Mouse (Mus musculus) neural tube, embryonic 15.5 days (tissue): ENCODE measurements around the gene Mroh2a. TPM values are rescaled to one million over a fixed set of nuclear protein-coding genes. Genes with fewer than 3 reads are reported as not detected.

Source experiments
- ATAC-seq: fragments of 200-750 bp; cut with Nextera tagmentation; 2 replicates; pipeline ENCODE4 v1.8.0; 2017; ENCODE audit warnings: mild to moderate bottlenecking, moderate TSS enrichment, moderate library complexity; ENCODE audit not compliant: low FRiP score
- H3K27ac ChIP-seq: fragments of 300-500 bp; sonication (generic); replicated peaks from 2 replicates; pipeline ENCODE4 v1.5.1; 2015; ENCODE audit warnings: mild to moderate bottlenecking, inconsistent platforms
- H3K27me3 ChIP-seq: fragments of 300-500 bp; sonication (generic); replicated peaks from 2 replicates; pipeline ENCODE4 v1.6.1; 2015; ENCODE audit warnings: inconsistent platforms
- H3K36me3 ChIP-seq: fragments of 300-500 bp; sonication (generic); 2 replicates; pipeline ENCODE4 v1.6.1; 2015; ENCODE audit warnings: inconsistent platforms
- H3K4me1 ChIP-seq: fragments of 300-500 bp; sonication (generic); 2 replicates; pipeline ENCODE4 v1.6.1; 2015; ENCODE audit warnings: inconsistent platforms
- H3K4me2 ChIP-seq: fragments of 300-500 bp; sonication (generic); 2 replicates; pipeline ENCODE4 v1.6.1; 2015; ENCODE audit warnings: inconsistent platforms, mild to moderate bottlenecking, moderate library complexity
- H3K4me3 ChIP-seq: fragments of 300-500 bp; sonication (generic); replicated peaks from 2 replicates; pipeline ENCODE4 v1.5.1; 2015; ENCODE audit warnings: mild to moderate bottlenecking, inconsistent platforms
- H3K9ac ChIP-seq: fragments of 300-500 bp; sonication (generic); replicated peaks from 2 replicates; pipeline ENCODE4 v1.6.1; 2015; ENCODE audit warnings: mild to moderate bottlenecking, inconsistent platforms
- H3K9me3 ChIP-seq: fragments of 300-500 bp; sonication (generic); replicated peaks from 2 replicates; pipeline ENCODE4 v1.6.1; 2016; ENCODE audit warnings: inconsistent platforms
- WGBS: fragments of 180-500 bp; shearing (Covaris S2); methylation state at CpG from one replicate; pipeline ENCODE4 v1.1.7; 2015; ENCODE audit warnings: mixed read lengths; 5-methylcytosine and 5-hydroxymethylcytosine counted together
- polyA plus RNA-seq: library from polyadenylated mRNA; unstranded; fragments of >200 nt; fragmentation: Nextera tagmentation; extraction: Ambion mirVana; gene quantifications from 2 replicates; pipeline ENCODE4 v1.2.1, GENCODE M21; 2015

Mroh2a gene
- polyA plus RNA-seq, 1 experiment from 2014 or later: 0.69 TPM

- Histone ChIP-seq H3K4me1 (no peaks in the 10 kb centered on the region), H3K4me3 (no peak overlapping the region), H3K27ac (no peak overlapping the region), H3K4me2 (no peak overlapping the region), H3K9me3 (peaks cover 53% of the 10 kb centered on the region), H3K27me3 (0 out of 2 replicates have a peak, but pooled peaks cover 4% of the 10 kb centered on the region), H3K9ac (no peak overlapping the region), H3K36me3 (no peaks in the 10 kb centered on the region)
- ATAC-seq: no peak
- 80% methylated on average over 15 of the region's 15 CpGs for WGBS
Observed at GRCm38 (mm10) chr1:88283376-88284227, 56.8 kb downstream of the Mroh2a start.

DNA sequence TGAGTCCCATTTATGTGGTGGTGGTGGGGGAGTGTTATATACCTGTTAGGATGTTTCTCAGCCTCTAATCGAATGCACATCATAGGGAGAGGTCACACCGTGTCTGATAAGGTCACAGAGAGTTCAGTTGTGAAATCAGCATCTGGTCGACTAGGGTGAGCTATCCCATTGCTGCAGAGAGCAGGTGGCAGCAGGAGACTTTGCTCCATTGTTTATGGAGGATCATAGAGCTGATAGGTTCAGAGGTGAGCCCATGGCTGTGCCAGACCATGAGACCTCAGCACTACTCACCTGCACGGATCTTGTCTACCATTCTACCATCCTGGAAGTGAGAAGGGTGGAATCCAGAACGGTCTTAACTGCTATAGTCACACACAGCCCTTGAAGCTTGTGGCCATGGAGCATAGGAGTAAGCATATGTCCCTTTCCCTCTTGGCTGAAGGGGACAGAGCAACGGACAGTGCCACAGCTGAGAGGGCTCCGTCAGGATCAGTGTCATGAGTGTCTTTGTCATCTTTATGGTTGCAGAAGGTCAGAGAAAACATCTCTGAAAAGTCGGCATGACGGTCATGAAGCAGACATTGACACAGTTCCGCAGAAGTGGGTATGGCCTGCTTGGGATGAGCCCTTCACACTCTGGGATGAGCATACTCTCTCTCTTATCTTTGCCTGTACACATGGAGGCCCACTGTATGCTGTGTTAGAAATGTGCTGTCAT is 57.6 kb downstream of the Mroh2a start:
- no peak overlapping the region for H3K27ac ChIP-seq
- peaks cover 55% of the 10 kb centered on the region for H3K9me3 ChIP-seq
- H3K36me3 ChIP-seq: no peaks in the 10 kb centered on the region
- no peaks in the 10 kb centered on the region for H3K4me1 ChIP-seq
- WGBS: 61% methylated on average over 10 of the region's 10 CpGs
- H3K27me3 ChIP-seq: 0 out of 2 replicates have a peak, but pooled peaks cover 2% of the 10 kb centered on the region
- ATAC-seq: no peak
- H3K4me3 ChIP-seq: no peak overlapping the region
- H3K4me2 ChIP-seq: no peak overlapping the region
- H3K9ac ChIP-seq: no peak overlapping the region

- Histone ChIP-seq H3K4me3 (no peak overlapping the region), H3K9me3 (peaks cover 55% of the 10 kb centered on the region), H3K4me1 (no peaks in the 10 kb centered on the region), H3K27me3 (no peaks in the 10 kb centered on the region), H3K27ac (no peak overlapping the region), H3K36me3 (no peaks in the 10 kb centered on the region), H3K4me2 (no peak overlapping the region), H3K9ac (no peak overlapping the region)
- 67% methylated on average over 7 of the region's 7 CpGs for WGBS
- ATAC-seq: no peak
Observed at GRCm38 (mm10) chr1:88284946-88285320, 58.1 kb downstream of the Mroh2a start.

GRCm38 (mm10) chr1:88285652-88286051 is 58.9 kb downstream of the Mroh2a start:
- Histone ChIP-seq H3K9me3 (peaks cover 62% of the 10 kb centered on the region), H3K9ac (no peak overlapping the region), H3K27ac (no peak overlapping the region), H3K4me1 (no peaks in the 10 kb centered on the region), H3K4me2 (no peak overlapping the region), H3K4me3 (no peak overlapping the region), H3K27me3 (no peaks in the 10 kb centered on the region), H3K36me3 (no peaks in the 10 kb centered on the region)
- WGBS: 71% methylated on average over 5 of the region's 5 CpGs
- no peak for ATAC-seq

- no peaks in the 10 kb centered on the region for H3K4me1 ChIP-seq
- H3K27me3 ChIP-seq: no peaks in the 10 kb centered on the region
- H3K9ac ChIP-seq: no peak overlapping the region
- peaks cover 63% of the 10 kb centered on the region for H3K9me3 ChIP-seq
- H3K4me2 ChIP-seq: no peak overlapping the region
- WGBS: 83% methylated on average over 15 of the region's 15 CpGs
- ATAC-seq: no peak
- no peak overlapping the region for H3K27ac ChIP-seq
- no peak overlapping the region for H3K4me3 ChIP-seq
- H3K36me3 ChIP-seq: no peaks in the 10 kb centered on the region
Observed at GRCm38 (mm10) chr1:88286136-88286845, 59.5 kb downstream of the Mroh2a start.

DNA sequence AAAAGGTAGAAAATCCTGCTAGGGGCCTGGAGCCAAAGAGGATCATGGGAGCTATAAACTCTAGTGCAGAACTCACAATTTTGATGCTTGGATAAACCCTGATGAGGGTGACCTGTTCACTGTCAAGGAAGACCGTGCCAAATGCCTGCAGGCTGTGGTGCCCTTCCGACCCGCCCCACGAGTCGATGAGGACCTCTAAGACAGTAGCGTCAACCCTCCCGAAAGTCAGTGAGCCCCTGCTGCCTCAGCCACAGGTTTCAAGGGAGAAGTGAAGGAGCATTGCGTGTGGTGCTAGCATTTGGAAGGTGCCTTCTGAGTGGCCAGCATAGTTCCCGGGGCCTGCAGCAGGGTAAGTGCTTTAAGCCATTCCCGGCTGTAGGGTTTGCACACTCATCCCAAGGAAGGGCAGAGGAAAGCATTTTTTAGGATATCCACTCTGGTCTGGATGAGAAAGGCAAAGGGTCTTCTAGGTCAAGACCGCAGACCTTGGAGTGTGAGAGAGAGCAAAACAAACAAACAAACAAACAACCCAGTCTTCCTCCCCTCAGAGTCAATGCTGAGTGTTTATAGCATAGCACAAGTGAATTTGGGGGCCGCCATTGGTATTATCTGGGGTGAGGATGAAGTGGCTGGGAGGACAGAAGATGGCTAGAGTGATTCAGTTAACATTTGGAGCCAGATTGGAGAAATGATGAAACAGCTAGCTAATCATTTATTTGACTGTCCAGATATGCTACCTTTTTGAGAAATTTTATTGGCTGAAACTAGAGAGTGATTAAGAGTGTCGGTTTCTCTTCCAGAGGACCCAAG is 60.3 kb downstream of the Mroh2a start:
- no peak for ATAC-seq
- Histone ChIP-seq H3K27ac (no peak overlapping the region), H3K9ac (no peak overlapping the region), H3K4me3 (no peak overlapping the region), H3K36me3 (no peaks in the 10 kb centered on the region), H3K4me1 (no peaks in the 10 kb centered on the region), H3K4me2 (no peak overlapping the region), H3K9me3 (peaks cover 66% of the 10 kb centered on the region), H3K27me3 (no peaks in the 10 kb centered on the region)
- 74% methylated on average over 13 of the region's 13 CpGs for WGBS

- H3K9ac ChIP-seq: no peak overlapping the region
- H3K27me3 ChIP-seq: no peaks in the 10 kb centered on the region
- H3K27ac ChIP-seq: no peak overlapping the region
- H3K9me3 ChIP-seq: peaks cover 68% of the 10 kb centered on the region
- 43% methylated on average over 5 of the region's 5 CpGs for WGBS
- no peak for ATAC-seq
- H3K4me1 ChIP-seq: no peaks in the 10 kb centered on the region
- no peak overlapping the region for H3K4me2 ChIP-seq
- H3K36me3 ChIP-seq: no peaks in the 10 kb centered on the region
- H3K4me3 ChIP-seq: no peak overlapping the region
Observed at GRCm38 (mm10) chr1:88287697-88287980, 60.9 kb downstream of the Mroh2a start.

DNA sequence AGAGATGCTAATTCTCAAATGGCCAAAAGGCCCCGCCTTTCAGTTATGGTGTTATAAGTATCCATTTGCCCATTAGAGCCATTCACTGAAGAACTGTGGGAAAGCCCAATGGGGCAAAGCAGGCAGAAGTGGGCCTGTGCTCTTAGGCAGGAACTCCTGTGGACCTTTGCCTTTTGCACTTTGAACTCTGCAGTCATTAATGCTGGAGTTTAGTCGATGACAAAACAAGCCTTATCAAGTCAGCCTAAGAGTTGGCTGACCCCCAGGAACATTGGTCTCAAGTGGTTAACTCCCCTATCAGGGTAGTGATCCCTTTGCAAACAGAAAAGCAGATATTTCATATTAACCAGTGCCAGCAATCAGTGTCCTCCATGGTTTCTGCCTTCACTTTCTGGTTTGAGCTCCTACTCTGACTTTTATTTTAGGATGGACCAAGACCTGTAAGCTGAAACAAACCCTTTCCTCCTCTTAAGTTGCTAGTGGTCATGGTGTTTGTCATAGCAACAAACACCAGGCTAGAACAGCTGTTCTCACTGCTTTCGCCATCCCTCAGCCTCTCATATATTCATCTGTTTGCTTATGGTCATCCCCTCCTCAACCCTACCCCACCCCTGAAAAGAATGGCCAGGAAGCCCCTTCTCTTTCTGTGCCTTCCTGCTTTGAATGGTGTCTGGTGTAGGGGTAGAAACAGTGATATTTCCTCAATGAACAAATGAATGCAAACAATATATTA is 61.4 kb downstream of the Mroh2a start:
- 44% methylated on average over 3 of the region's 3 CpGs for WGBS
- no peak overlapping the region for H3K4me2 ChIP-seq
- H3K27ac ChIP-seq: no peak overlapping the region
- H3K27me3 ChIP-seq: no peaks in the 10 kb centered on the region
- H3K4me1 ChIP-seq: no peaks in the 10 kb centered on the region
- H3K9me3 ChIP-seq: peaks cover 62% of the 10 kb centered on the region
- H3K9ac ChIP-seq: no peak overlapping the region
- no peak overlapping the region for H3K4me3 ChIP-seq
- no peaks in the 10 kb centered on the region for H3K36me3 ChIP-seq
- no peak for ATAC-seq

DNA sequence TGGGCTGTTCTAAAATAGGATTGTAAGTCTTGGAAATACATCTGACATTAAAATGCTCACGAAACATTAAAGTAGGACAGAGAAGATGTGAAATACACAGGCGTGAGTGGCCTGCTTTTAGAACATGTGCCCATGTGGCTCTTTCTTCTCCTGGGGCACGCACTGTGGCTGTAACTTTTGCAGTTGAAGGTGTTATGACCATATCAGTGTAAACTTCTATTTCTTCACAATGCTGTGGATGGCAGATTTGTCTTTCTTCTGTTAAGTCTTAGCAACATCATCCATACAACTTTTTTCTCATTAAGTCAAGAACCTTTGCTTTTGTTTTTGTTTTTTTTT is 62.0 kb downstream of the Mroh2a start:
- peaks cover 57% of the 10 kb centered on the region for H3K9me3 ChIP-seq
- no peak overlapping the region for H3K9ac ChIP-seq
- H3K27me3 ChIP-seq: no peaks in the 10 kb centered on the region
- H3K36me3 ChIP-seq: no peaks in the 10 kb centered on the region
- H3K4me3 ChIP-seq: no peak overlapping the region
- H3K4me1 ChIP-seq: no peaks in the 10 kb centered on the region
- H3K27ac ChIP-seq: no peak overlapping the region
- no peak for ATAC-seq
- 76% methylated on average over 3 of the region's 3 CpGs for WGBS
- H3K4me2 ChIP-seq: no peak overlapping the region

DNA sequence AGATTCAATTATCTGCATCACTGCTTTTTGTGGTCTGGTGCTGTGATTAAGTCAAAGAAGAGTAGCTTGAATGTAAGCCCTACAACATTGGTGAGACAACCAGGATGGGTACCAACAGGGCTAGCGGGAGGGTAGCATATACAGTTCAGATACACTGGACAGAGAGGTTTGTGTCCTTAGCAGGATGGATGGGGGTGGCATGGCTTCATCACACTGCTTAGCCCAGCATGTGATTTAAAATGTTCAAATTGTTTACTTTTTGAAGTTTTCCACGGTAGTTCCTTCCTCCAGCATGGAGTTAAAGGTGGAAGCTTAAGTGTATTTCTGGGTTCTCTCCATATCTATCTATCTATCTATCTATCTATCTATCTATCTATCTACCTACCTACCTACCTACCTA is 62.4 kb downstream of the Mroh2a start:
- Histone ChIP-seq H3K4me1 (no peaks in the 10 kb centered on the region), H3K9ac (no peak overlapping the region), H3K9me3 (peaks cover 53% of the 10 kb centered on the region), H3K27me3 (no peaks in the 10 kb centered on the region), H3K4me3 (no peak overlapping the region), H3K4me2 (no peak overlapping the region), H3K27ac (no peak overlapping the region), H3K36me3 (no peaks in the 10 kb centered on the region)
- no peak for ATAC-seq
- 46% methylated on average over 2 of the region's 2 CpGs for WGBS

GRCm38 (mm10) chr1:88289917-88290316 is 63.1 kb downstream of the Mroh2a start:
- Histone ChIP-seq H3K4me3 (no peak overlapping the region), H3K36me3 (no peaks in the 10 kb centered on the region), H3K9me3 (peaks cover 51% of the 10 kb centered on the region), H3K9ac (no peak overlapping the region), H3K4me2 (no peak overlapping the region), H3K27me3 (no peaks in the 10 kb centered on the region), H3K27ac (no peak overlapping the region), H3K4me1 (no peaks in the 10 kb centered on the region)
- WGBS: 40% methylated on average over 4 of the region's 4 CpGs
- no peak for ATAC-seq
